Mouse (Mus musculus): ENCODE measurements around the gene Olfr976. TPM values are rescaled to one million over a fixed set of nuclear protein-coding genes. Genes with fewer than 3 reads are reported as not detected.
"Not testable (repeated sequence)": the region's sequence is repeated elsewhere in the genome, so short reads cannot be mapped to it uniquely, and the experiment has no call there.

Gene Olfr976
- polyA plus RNA-seq (2015; fragmentation: Nextera tagmentation; extraction: Ambion mirVana), result not detected in 2 replicates

DNA sequence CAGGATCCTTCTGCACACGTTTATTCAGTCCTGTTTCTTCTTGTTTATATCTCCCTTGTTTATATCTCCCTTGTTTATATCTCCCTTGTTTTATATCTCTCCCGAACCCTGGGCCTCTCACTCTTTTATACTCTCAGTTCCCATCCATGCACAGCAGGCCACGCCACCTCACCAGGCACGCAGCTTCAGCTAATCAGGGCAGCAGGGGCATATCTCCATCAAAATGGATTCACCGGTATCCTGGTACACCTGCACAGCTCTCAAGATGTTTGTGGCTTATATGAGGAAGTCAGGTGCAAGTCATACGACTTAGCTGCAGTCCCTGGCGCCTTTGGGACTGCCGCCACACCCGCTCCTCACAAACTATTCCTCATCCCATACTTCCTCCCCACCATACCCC is at the start of gene Olfr976:
TSS of gene Olfr976 (minus strand) at position 101 of the 400 bp plus-strand sequence.
- ATAC-seq (replicated peaks); H3K36me3 ChIP-seq; H3K9ac ChIP-seq (replicated peaks); H3K27ac ChIP-seq (replicated peaks); H3K4me3 ChIP-seq; H3K27me3 ChIP-seq; H3K4me2 ChIP-seq (replicated peaks); H3K9me3 ChIP-seq; H3K4me1 ChIP-seq: not testable (repeated sequence)
- 87% methylated on average over 8 of the region's 9 CpGs for WGBS

GRCm38 (mm10) chr9:40009482-40009881 is 48.5 kb upstream of the Olfr976 start, which contains the start of gene Olfr980:
Gene Olfr980, minus strand, starts transcription at chr9:40009582.
- Histone ChIP-seq H3K4me3 (no peak within 1 kb of the TSS), H3K27me3 (no peaks in the 10 kb centered on the region), H3K9ac (replicated peaks) (no peak within 1 kb of the TSS), H3K4me2 (replicated peaks) (no peak within 1 kb of the TSS), H3K9me3 (no peaks in the 10 kb centered on the region), H3K4me1 (no peaks in the 10 kb centered on the region), H3K36me3 (no peaks in the 10 kb centered on the region), H3K27ac (replicated peaks) (no peak within 1 kb of the TSS)
- 96% methylated on average over 1 of the region's 1 CpGs for WGBS
- ATAC-seq (replicated peaks), result no peak

GRCm38 (mm10) chr9:40003365-40003764 is 42.4 kb upstream of the Olfr976 start, which contains the start of gene Olfr979:
Gene Olfr979, minus strand, starts transcription at chr9:40003465.
- Histone ChIP-seq H3K9me3 (no peaks in the 10 kb centered on the region), H3K4me2 (replicated peaks) (no peak within 1 kb of the TSS), H3K4me3 (no peak within 1 kb of the TSS), H3K9ac (replicated peaks) (no peak within 1 kb of the TSS), H3K4me1 (no peaks in the 10 kb centered on the region), H3K36me3 (no peaks in the 10 kb centered on the region), H3K27ac (replicated peaks) (no peak within 1 kb of the TSS), H3K27me3 (no peaks in the 10 kb centered on the region)
- WGBS, result 96% methylated on average over 1 of the region's 1 CpGs
- ATAC-seq (replicated peaks), result no peak

- Histone ChIP-seq H3K27ac (replicated peaks) (no peak within 1 kb of the TSS), H3K4me1 (no peaks in the 10 kb centered on the region), H3K9ac (replicated peaks) (no peak within 1 kb of the TSS), H3K4me2 (replicated peaks) (no peak within 1 kb of the TSS), H3K4me3 (no peak within 1 kb of the TSS), H3K36me3 (no peaks in the 10 kb centered on the region), H3K9me3 (no peaks in the 10 kb centered on the region), H3K27me3 (no peaks in the 10 kb centered on the region)
- WGBS, result 88% methylated on average over 2 of the region's 2 CpGs
- ATAC-seq (replicated peaks), result no peak
These were observed 30.9 kb upstream of the Olfr976 start, which contains the start of gene Olfr978 for GRCm38 (mm10) chr9:39991813-39992212. Gene Olfr978, plus strand, starts transcription at chr9:39992113.

DNA sequence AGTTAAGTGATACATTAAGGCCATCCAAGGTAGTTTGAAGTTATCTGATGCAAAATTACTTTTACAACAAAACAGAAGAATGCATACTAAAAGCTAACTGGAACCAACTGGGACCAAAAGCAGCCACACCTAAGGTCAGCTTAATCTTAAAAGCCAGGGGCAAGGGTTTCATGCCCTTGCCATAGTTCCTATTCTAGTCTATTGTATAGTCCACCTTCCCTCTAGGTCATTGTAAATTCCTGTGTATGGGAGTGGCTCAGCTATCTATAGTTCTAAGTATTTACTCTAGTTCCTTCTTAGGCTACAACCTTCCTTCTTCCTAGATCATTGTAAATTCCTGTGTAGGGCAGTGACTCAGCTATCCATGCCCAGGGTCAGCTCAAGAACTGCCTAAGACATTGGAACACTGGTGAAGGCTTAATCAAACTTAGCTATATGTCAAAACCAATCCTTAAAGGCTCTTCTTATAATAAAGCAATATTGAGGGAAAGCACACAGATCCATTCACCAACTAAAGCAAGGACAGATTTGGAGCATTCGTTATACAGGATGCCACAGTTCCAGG is 15.7 kb upstream of the Olfr976 start:
- not testable (repeated sequence) for H3K36me3 ChIP-seq; H3K27me3 ChIP-seq; H3K4me2 ChIP-seq (replicated peaks); H3K9me3 ChIP-seq; H3K9ac ChIP-seq (replicated peaks); H3K27ac ChIP-seq (replicated peaks); H3K4me1 ChIP-seq; ATAC-seq (replicated peaks); H3K4me3 ChIP-seq
- 89% methylated on average over 1 of the region's 1 CpGs for WGBS

DNA sequence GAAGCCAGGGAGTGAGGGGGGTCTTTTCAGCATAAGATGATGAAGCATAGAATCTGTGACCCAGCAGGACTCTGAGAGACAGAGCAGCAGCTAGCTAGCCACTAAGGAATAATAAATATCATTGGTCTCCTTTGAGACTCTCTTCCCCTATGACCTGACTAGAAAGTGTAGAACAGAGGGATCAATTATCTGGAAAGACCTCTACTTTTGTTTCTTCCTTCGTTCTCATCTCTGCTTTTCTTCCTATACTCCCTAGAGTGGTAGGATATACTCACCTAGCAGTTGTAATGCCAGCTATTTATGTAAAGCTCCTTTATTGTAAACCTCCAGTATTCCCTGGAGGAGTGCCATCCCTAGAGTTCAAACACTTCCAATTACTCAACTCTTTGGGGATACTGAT is 9.0 kb downstream of the Olfr976 start, which contains the start of gene Olfr975:
TSS of gene Olfr975 (minus strand) at position 101 of the 400 bp plus-strand sequence.
- no peak within 1 kb of the TSS for H3K4me2 ChIP-seq (replicated peaks)
- H3K9me3 ChIP-seq, result no peaks in the 10 kb centered on the region
- H3K36me3 ChIP-seq, result no peaks in the 10 kb centered on the region
- H3K4me3 ChIP-seq, result no peak within 1 kb of the TSS
- no peaks in the 10 kb centered on the region for H3K4me1 ChIP-seq
- H3K9ac ChIP-seq (replicated peaks), result no peak within 1 kb of the TSS
- H3K27ac ChIP-seq (replicated peaks), result no peak within 1 kb of the TSS
- WGBS, result 68% methylated on average over 1 of the region's 1 CpGs
- no peak for ATAC-seq (replicated peaks)
- no peaks in the 10 kb centered on the region for H3K27me3 ChIP-seq

- Histone ChIP-seq H3K4me1 (no peaks in the 10 kb centered on the region), H3K27me3 (no peaks in the 10 kb centered on the region), H3K36me3 (no peaks in the 10 kb centered on the region), H3K4me3 (no peak within 1 kb of the TSS), H3K9me3 (no peaks in the 10 kb centered on the region; the same call in 1 of the 2 replicates), H3K4me2 (replicated peaks) (no peak within 1 kb of the TSS), H3K9ac (replicated peaks) (no peak within 1 kb of the TSS), H3K27ac (replicated peaks) (no peak within 1 kb of the TSS)
- WGBS, result 91% methylated on average over 1 of the region's 1 CpGs
- ATAC-seq (replicated peaks), result no peak
These were observed 23.7 kb downstream of the Olfr976 start, which contains the start of gene Olfr974 for GRCm38 (mm10) chr9:39937201-39937600. Gene Olfr974, plus strand, starts transcription at chr9:39937501.

DNA sequence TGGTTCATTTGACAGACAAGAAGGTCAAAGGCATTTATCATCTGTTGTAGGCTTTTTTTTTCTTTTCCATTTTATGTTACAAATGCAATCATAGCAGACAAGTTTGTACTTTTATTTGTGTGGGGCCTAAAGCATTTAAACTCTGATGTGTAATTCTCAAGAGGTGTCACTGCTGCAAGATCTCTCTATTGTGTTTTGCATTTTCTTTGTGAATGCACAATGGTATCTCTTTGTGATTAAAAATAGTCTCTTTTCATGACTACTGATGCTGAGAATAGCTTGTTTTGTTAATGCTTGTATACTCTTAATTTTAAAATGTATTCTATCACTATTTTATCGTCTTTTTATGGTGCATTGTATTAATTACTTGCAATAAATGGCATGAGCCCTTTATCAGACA is 32.1 kb downstream of the Olfr976 start:
- peak; percentile 41; the same call in 1 of the 2 replicates for ATAC-seq (replicated peaks)
- not testable (repeated sequence) for H3K27ac ChIP-seq (replicated peaks)
- 56% methylated on average over 1 of the region's 1 CpGs for WGBS

DNA sequence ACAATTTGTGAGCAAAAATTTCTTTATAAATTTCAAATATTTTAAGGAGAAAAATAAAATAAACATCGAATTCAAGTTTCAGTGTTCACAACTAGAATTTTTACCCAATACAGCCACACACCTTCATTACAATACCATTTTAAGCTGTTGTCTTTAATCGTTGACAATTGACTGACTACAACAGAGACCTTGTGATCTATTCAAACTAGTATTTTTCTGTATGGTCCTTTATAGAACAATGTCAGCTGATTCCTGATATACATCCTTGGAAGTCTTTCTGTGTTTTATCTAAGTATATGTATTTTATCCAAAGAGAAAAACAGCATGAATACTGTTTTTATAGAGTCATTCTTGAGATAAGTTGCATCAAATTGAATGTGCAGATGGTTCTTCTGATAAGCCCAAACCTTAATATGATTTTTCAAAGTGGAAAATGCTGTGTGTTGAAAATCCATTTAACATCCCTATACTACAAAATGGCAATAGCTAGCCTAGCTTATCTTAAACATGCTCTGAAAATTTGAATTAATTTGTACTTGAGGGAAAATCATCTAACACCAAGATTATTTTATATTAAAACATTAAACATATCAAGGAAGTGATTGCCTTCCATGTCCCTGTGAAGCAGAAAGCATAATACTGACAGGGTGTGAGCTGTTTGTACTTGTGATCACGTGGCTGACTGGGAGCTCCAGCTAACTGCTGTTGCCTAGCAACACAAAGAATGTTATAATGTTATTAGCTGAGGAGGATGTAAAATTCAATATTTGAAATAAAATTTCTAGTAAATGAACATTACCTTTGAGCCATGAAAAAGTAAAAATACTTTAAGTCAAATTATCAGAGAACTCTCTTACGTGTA is 32.7 kb downstream of the Olfr976 start:
- not testable (repeated sequence) for H3K27ac ChIP-seq (replicated peaks); H3K9me3 ChIP-seq; H3K4me3 ChIP-seq; H3K4me2 ChIP-seq (replicated peaks); H3K4me1 ChIP-seq; H3K36me3 ChIP-seq; H3K27me3 ChIP-seq; H3K9ac ChIP-seq (replicated peaks)
- WGBS, result no CpG with 5 or more reads among the region's 4 CpGs
- peak; percentile 94 for ATAC-seq (replicated peaks)

More for the DNA sequence above, 32.1 kb downstream of the Olfr976 start:
- H3K9ac ChIP-seq (replicated peaks); H3K9me3 ChIP-seq; H3K4me2 ChIP-seq (replicated peaks); H3K4me3 ChIP-seq; H3K36me3 ChIP-seq; H3K27me3 ChIP-seq; H3K4me1 ChIP-seq: not testable (repeated sequence)

- Histone ChIP-seq H3K27ac (replicated peaks) (no peak overlapping the region), H3K4me2 (replicated peaks) (no peak overlapping the region), H3K36me3 (no peaks in the 10 kb centered on the region), H3K4me1 (no peaks in the 10 kb centered on the region), H3K9me3 (no peaks in the 10 kb centered on the region), H3K9ac (replicated peaks) (no peak overlapping the region), H3K4me3 (no peak overlapping the region), H3K27me3 (no peaks in the 10 kb centered on the region)
- ATAC-seq (replicated peaks), result no peak
- WGBS, result 93% methylated on average over 3 of the region's 3 CpGs
These were observed 51.0 kb downstream of the Olfr976 start for GRCm38 (mm10) chr9:39909939-39910338.

- no peak within 1 kb of the TSS for H3K9ac ChIP-seq (replicated peaks)
- ATAC-seq (replicated peaks), result no peak
- no peaks in the 10 kb centered on the region for H3K9me3 ChIP-seq
- no peak within 1 kb of the TSS for H3K4me3 ChIP-seq
- H3K27ac ChIP-seq (replicated peaks), result no peak within 1 kb of the TSS
- no peaks in the 10 kb centered on the region for H3K27me3 ChIP-seq
- no peaks in the 10 kb centered on the region for H3K4me1 ChIP-seq
- H3K36me3 ChIP-seq, result no peaks in the 10 kb centered on the region
- no peak within 1 kb of the TSS for H3K4me2 ChIP-seq (replicated peaks)
- 75% methylated on average over 2 of the region's 2 CpGs for WGBS
These were observed 53.9 kb downstream of the Olfr976 start, which contains the start of gene Olfr229 for GRCm38 (mm10) chr9:39907036-39907435. Gene Olfr229, plus strand, starts transcription at chr9:39907336.

DNA sequence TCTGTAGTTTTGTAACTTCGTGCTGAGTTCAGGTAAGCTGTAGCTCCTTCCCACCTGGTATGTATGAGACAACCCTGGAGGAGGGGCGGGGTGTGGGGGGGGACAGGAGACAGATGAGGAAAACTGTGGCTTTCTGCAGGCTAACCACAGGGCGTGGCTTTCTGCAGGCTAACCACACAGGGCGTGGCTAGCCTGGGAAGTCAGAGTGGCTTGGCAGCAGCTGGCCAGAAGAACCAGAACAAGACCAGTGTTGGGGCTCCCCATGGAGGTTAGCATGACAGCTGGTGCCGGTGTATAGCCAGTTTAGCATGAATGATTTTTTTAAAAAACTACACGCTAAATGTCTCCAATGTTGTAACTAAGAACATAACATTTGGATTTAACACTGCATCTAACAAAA is 55.8 kb downstream of the Olfr976 start:
- Histone ChIP-seq H3K36me3 (no peaks in the 10 kb centered on the region), H3K4me3 (no peak overlapping the region), H3K4me2 (replicated peaks) (no peak overlapping the region), H3K9ac (replicated peaks) (no peak overlapping the region), H3K9me3 (no peaks in the 10 kb centered on the region), H3K27me3 (no peaks in the 10 kb centered on the region), H3K4me1 (no peaks in the 10 kb centered on the region), H3K27ac (replicated peaks) (no peak overlapping the region)
- WGBS, result 87% methylated on average over 6 of the region's 6 CpGs
- no peak for ATAC-seq (replicated peaks)

All from forebrain, embryonic 15.5 days (tissue).